Mouse (Mus musculus) hindbrain, embryonic 10.5 days (tissue): ENCODE measurements around the gene H2al1c. TPM values are rescaled to one million over a fixed set of nuclear protein-coding genes. Genes with fewer than 3 reads are reported as not detected.
"Not testable (repeated sequence)": the region's sequence is repeated elsewhere in the genome, so short reads cannot be mapped to it uniquely, and the experiment has no call there.

Experiments
- DNase-seq: peaks from one replicate; pipeline ENCODE4 v3.0.0-alpha.2; 2017; ENCODE audit warnings: low spot score
- H3K27ac ChIP-seq: fragments of 300-500 bp; sonication (generic); 2 replicates; pipeline ENCODE4 v1.5.1; 2016; ENCODE audit warnings: mild to moderate bottlenecking, moderate library complexity
- H3K27me3 ChIP-seq: fragments of 300-500 bp; sonication (generic); 2 replicates; pipeline ENCODE4 v1.6.1; 2016; ENCODE audit warnings: mild to moderate bottlenecking; ENCODE audit not compliant: poor library complexity, insufficient read depth, severe bottlenecking
- H3K36me3 ChIP-seq: fragments of 300-500 bp; sonication (generic); 2 replicates; pipeline ENCODE4 v1.6.1; 2016; ENCODE audit warnings: mild to moderate bottlenecking, moderate library complexity
- H3K4me1 ChIP-seq: fragments of 300-500 bp; sonication (generic); replicated peaks from 2 replicates; pipeline ENCODE4 v1.6.1; 2016; ENCODE audit warnings: mild to moderate bottlenecking
- H3K4me3 ChIP-seq: fragments of 300-500 bp; sonication (generic); 2 replicates; pipeline ENCODE4 v1.5.1; 2016; ENCODE audit warnings: mild to moderate bottlenecking, moderate library complexity
- H3K9me3 ChIP-seq: fragments of 300-500 bp; sonication (generic); 2 replicates; pipeline ENCODE4 v1.6.1; 2016; ENCODE audit warnings: mild to moderate bottlenecking, moderate library complexity
- WGBS: fragments of 180-500 bp; shearing (Covaris S2); methylation state at CpG from one replicate; pipeline ENCODE4 v1.1.7; 2016; 5-methylcytosine and 5-hydroxymethylcytosine counted together
- polyA plus RNA-seq: library from polyadenylated mRNA; unstranded; fragments of >200 nt; fragmentation: Nextera tagmentation; extraction: Ambion mirVana; gene quantifications from 2 replicates; pipeline ENCODE4 v1.2.1, GENCODE M21; 2016

H2al1c gene
- polyA plus RNA-seq, 1 experiment from 2014 or later: not detected

GRCm38 (mm10) chrX:11317956-11318355 lies 12.5 kb downstream of the H2al1c start, which contains the start of gene H2al1g:
TSS of gene H2al1g (plus strand) at chrX:11318256.
- not testable (repeated sequence) for DNase-seq, H3K27ac ChIP-seq, H3K27me3 ChIP-seq, H3K36me3 ChIP-seq, H3K4me1 ChIP-seq, H3K9me3 ChIP-seq, H3K4me3 ChIP-seq
- WGBS: no CpG with 5 or more reads among the region's 3 CpGs

GRCm38 (mm10) chrX:11321192-11321591 lies 15.7 kb downstream of the H2al1c start, which contains the start of gene H2al1h:
TSS of gene H2al1h (plus strand) at chrX:11321492.
- not testable (repeated sequence) for H3K36me3 ChIP-seq, H3K4me3 ChIP-seq, H3K27me3 ChIP-seq, DNase-seq, H3K9me3 ChIP-seq, H3K4me1 ChIP-seq, H3K27ac ChIP-seq
- no CpG with 5 or more reads among the region's 6 CpGs for WGBS

- H3K9me3 ChIP-seq, DNase-seq, H3K4me1 ChIP-seq, H3K27me3 ChIP-seq, H3K4me3 ChIP-seq, H3K27ac ChIP-seq, H3K36me3 ChIP-seq: not testable (repeated sequence)
- 95% methylated on average over 3 of the region's 5 CpGs for WGBS
These were observed 18.9 kb downstream of the H2al1c start, which contains the start of gene H2al1i for GRCm38 (mm10) chrX:11324359-11324758. TSS of gene H2al1i (plus strand) at chrX:11324659.

GRCm38 (mm10) chrX:11327522-11327921 lies 22.1 kb downstream of the H2al1c start, which contains the start of gene H2al1j:
TSS of gene H2al1j (plus strand) at chrX:11327822.
- H3K27me3 ChIP-seq: peaks cover 11% of the 10 kb centered on the region; the same call in 1 of the 2 replicates
- H3K4me1 ChIP-seq, H3K36me3 ChIP-seq, H3K9me3 ChIP-seq, DNase-seq, H3K27ac ChIP-seq, H3K4me3 ChIP-seq: not testable (repeated sequence)
- WGBS: 84% methylated on average over 2 of the region's 2 CpGs

- no peaks in the 10 kb centered on the region for H3K36me3 ChIP-seq
- H3K27ac ChIP-seq: no peak overlapping the region
- H3K9me3 ChIP-seq: no peaks in the 10 kb centered on the region
- H3K4me3 ChIP-seq: no peak overlapping the region
- peak; percentile 32 for DNase-seq
- H3K4me1 ChIP-seq: no peaks in the 10 kb centered on the region
- peaks cover 7% of the 10 kb centered on the region; the same call in 1 of the 2 replicates for H3K27me3 ChIP-seq
- 62% methylated on average over 9 of the region's 9 CpGs for WGBS
These were observed 40.3 kb downstream of the H2al1c start for GRCm38 (mm10) chrX:11345762-11346161.

GRCm38 (mm10) chrX:11346756-11347155 lies 41.3 kb downstream of the H2al1c start:
- Histone ChIP-seq H3K27me3 (peaks cover 6% of the 10 kb centered on the region; the same call in 1 of the 2 replicates), H3K9me3 (no peaks in the 10 kb centered on the region), H3K4me3 (no peak overlapping the region), H3K27ac (no peak overlapping the region), H3K4me1 (no peaks in the 10 kb centered on the region), H3K36me3 (no peaks in the 10 kb centered on the region)
- WGBS: 85% methylated on average over 3 of the region's 3 CpGs
- DNase-seq: no peak

Other genes starting within 250 kb of the H2al1c start
- not detected in 2 replicates for gene H2al1a, start 6.4 kb upstream of the H2al1c start, polyA plus RNA-seq
- gene H2al1b, start 3.2 kb upstream of the H2al1c start, polyA plus RNA-seq: not detected in 2 replicates
- not detected in 2 replicates for gene H2al1d, start 3.2 kb downstream of the H2al1c start, polyA plus RNA-seq
- gene H2al1e, start 6.3 kb downstream of the H2al1c start, polyA plus RNA-seq: not detected in 2 replicates
- not detected in 2 replicates for gene H2al1f, start 9.5 kb downstream of the H2al1c start, polyA plus RNA-seq
- not detected in 2 replicates for gene H2al1g, start 12.6 kb downstream of the H2al1c start, polyA plus RNA-seq
- not detected in 2 replicates for gene H2al1h, start 15.8 kb downstream of the H2al1c start, polyA plus RNA-seq
- not detected in 2 replicates for gene H2al1i, start 19.0 kb downstream of the H2al1c start, polyA plus RNA-seq
- gene H2al1j, start 22.2 kb downstream of the H2al1c start, polyA plus RNA-seq: not detected in 2 replicates